Mouse (Mus musculus) brown adipose tissue, adult 24 weeks (tissue): ENCODE data around the gene Pbx4. TPM values are rescaled to one million over a fixed set of nuclear protein-coding genes. Genes with fewer than 3 reads are reported as not detected.

Experiments used
- H3K27ac ChIP-seq: fragments of 200-500 bp; replicated peaks from 2 replicates; pipeline ENCODE4 v1.5.1; 2012; ENCODE audit warnings: low read depth, mild to moderate bottlenecking, low read length
- H3K4me1 ChIP-seq: fragments of 200-500 bp; 2 replicates; pipeline ENCODE4 v1.6.1; 2012; ENCODE audit warnings: low read length, mixed read lengths; ENCODE audit not compliant: control insufficient read depth, insufficient read depth, insufficient read length
- H3K4me3 ChIP-seq: fragments of 200-500 bp; 2 replicates; pipeline ENCODE4 v1.5.1; 2012; ENCODE audit warnings: low read depth, mild to moderate bottlenecking, low read length, moderate library complexity; ENCODE audit not compliant: insufficient read depth
- polyA plus RNA-seq: library from polyadenylated mRNA; stranded (reverse); fragments of >200 nt; gene quantifications from 2 replicates; pipeline ENCODE4 v1.2.4, GENCODE M21; 2012; ENCODE audit not compliant: missing spikeins, insufficient read depth, insufficient read length

Gene Pbx4
- polyA plus RNA-seq = not detected in 2 replicates

GRCm38 (mm10) chr8:69832298-69832853 is at the start of gene Pbx4:
Pbx4 (plus strand) TSS chr8:69832491.
- H3K4me1 ChIP-seq = 0 out of 2 replicates have a peak, but pooled peaks cover 3% of the 10 kb centered on the region
- H3K4me3 ChIP-seq = peak within 1 kb of the TSS; percentile 47
- H3K27ac ChIP-seq = no peak within 1 kb of the TSS

- Histone ChIP-seq H3K4me3 (no peak overlapping the region), H3K27ac (no peak overlapping the region), H3K4me1 (peaks cover 6% of the 10 kb centered on the region; the same call in 1 of the 2 replicates)
Observed at GRCm38 (mm10) chr8:69789105-69789504, 43.2 kb upstream of the Pbx4 start.

GRCm38 (mm10) chr8:69789731-69790130 is 42.6 kb upstream of the Pbx4 start:
- Histone ChIP-seq H3K4me1 (peaks cover 6% of the 10 kb centered on the region; the same call in 1 of the 2 replicates), H3K27ac (no peak overlapping the region; the same call in 1 of the 2 replicates), H3K4me3 (no peak overlapping the region)

- Histone ChIP-seq H3K4me1 (peaks cover 6% of the 10 kb centered on the region; the same call in 1 of the 2 replicates), H3K4me3 (peak overlapping the region; percentile 93), H3K27ac (peak overlapping the region; percentile 58)
Observed at GRCm38 (mm10) chr8:69790364-69790763, 41.9 kb upstream of the Pbx4 start.

GRCm38 (mm10) chr8:69790773-69791367 is 41.4 kb upstream of the Pbx4 start, which contains the start of the genes Atp13a1 and Zfp866:
Atp13a1 (plus strand) TSS chr8:69791163.
Zfp866 (minus strand) TSS chr8:69791178.
- Histone ChIP-seq H3K4me1 (peaks cover 6% of the 10 kb centered on the region; the same call in 1 of the 2 replicates), H3K4me3 (peak within 1 kb of the TSS; percentile 93), H3K27ac (peak within 1 kb of the TSS; percentile 92)

- H3K4me1 ChIP-seq = peaks cover 6% of the 10 kb centered on the region; the same call in 1 of the 2 replicates
- peak overlapping the region; percentile 93 for H3K4me3 ChIP-seq
- H3K27ac ChIP-seq = no peak overlapping the region
Observed at GRCm38 (mm10) chr8:69791415-69792068, 40.7 kb upstream of the Pbx4 start.

- Histone ChIP-seq H3K4me3 (no peak overlapping the region), H3K27ac (no peak overlapping the region), H3K4me1 (peaks cover 6% of the 10 kb centered on the region; the same call in 1 of the 2 replicates)
Observed at GRCm38 (mm10) chr8:69793666-69794065, 38.6 kb upstream of the Pbx4 start.

GRCm38 (mm10) chr8:69794096-69794495 is 38.2 kb upstream of the Pbx4 start:
- Histone ChIP-seq H3K27ac (no peak overlapping the region), H3K4me1 (peaks cover 6% of the 10 kb centered on the region; the same call in 1 of the 2 replicates), H3K4me3 (no peak overlapping the region)

GRCm38 (mm10) chr8:69794901-69795300 is 37.4 kb upstream of the Pbx4 start:
- Histone ChIP-seq H3K27ac (no peak overlapping the region), H3K4me1 (peaks cover 6% of the 10 kb centered on the region; the same call in 1 of the 2 replicates), H3K4me3 (no peak overlapping the region)

- H3K4me3 ChIP-seq = no peak overlapping the region
- H3K27ac ChIP-seq = no peak overlapping the region
- H3K4me1 ChIP-seq = peaks cover 3% of the 10 kb centered on the region; the same call in 1 of the 2 replicates
Observed at GRCm38 (mm10) chr8:69796721-69797345, 35.5 kb upstream of the Pbx4 start.

- Histone ChIP-seq H3K4me3 (no peak overlapping the region), H3K4me1 (no peaks in the 10 kb centered on the region), H3K27ac (no peak overlapping the region)
Observed at GRCm38 (mm10) chr8:69797661-69798060, 34.6 kb upstream of the Pbx4 start.

- Histone ChIP-seq H3K27ac (no peak overlapping the region), H3K4me1 (no peaks in the 10 kb centered on the region), H3K4me3 (no peak overlapping the region)
Observed at GRCm38 (mm10) chr8:69799261-69799660, 33.0 kb upstream of the Pbx4 start.

- no peak overlapping the region for H3K4me3 ChIP-seq
- no peaks in the 10 kb centered on the region for H3K4me1 ChIP-seq
- H3K27ac ChIP-seq = no peak overlapping the region
Observed at GRCm38 (mm10) chr8:69799946-69800345, 32.3 kb upstream of the Pbx4 start.

GRCm38 (mm10) chr8:69801796-69802195 is 30.5 kb upstream of the Pbx4 start:
- Histone ChIP-seq H3K4me1 (no peaks in the 10 kb centered on the region), H3K4me3 (no peak overlapping the region), H3K27ac (no peak overlapping the region)

- H3K4me3 ChIP-seq = no peak overlapping the region
- H3K4me1 ChIP-seq = no peaks in the 10 kb centered on the region
- H3K27ac ChIP-seq = no peak overlapping the region
Observed at GRCm38 (mm10) chr8:69802216-69802615, 30.1 kb upstream of the Pbx4 start.
